Mouse (Mus musculus) T-helper 1 cell (primary cell): ENCODE measurements around the gene Tnr.

ENCODE experiments used
- in situ Hi-C: fragments of 300-600 bp; cut with MboI, MseI; formaldehyde crosslinking; loops from one replicate; pipeline ENCODE4 v1.15.1; 2025; ENCODE audit warnings: high pct_unique_total_duplicates

Gene Tnr

DNA sequence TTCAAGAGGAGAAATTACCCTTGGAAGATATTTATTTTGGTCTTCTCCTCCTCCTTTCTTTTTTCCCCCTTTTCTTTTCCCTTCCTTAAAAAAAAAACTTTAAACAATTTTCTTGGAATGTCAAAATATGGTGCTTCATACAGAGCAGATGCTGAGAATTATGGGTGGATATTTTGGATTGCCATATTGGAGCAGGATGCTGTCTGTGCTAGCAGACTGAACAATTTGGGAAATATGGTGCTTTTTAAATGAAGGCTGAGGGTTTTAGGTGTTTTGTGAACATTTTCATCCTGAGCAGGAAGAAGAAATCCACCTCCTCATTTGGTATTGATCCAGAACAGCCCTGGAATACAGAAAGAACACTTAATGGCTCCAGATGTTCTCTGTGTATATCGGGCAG, 41.6 kb downstream of the Tnr start:
- in situ Hi-C loops = no loop called here

DNA sequence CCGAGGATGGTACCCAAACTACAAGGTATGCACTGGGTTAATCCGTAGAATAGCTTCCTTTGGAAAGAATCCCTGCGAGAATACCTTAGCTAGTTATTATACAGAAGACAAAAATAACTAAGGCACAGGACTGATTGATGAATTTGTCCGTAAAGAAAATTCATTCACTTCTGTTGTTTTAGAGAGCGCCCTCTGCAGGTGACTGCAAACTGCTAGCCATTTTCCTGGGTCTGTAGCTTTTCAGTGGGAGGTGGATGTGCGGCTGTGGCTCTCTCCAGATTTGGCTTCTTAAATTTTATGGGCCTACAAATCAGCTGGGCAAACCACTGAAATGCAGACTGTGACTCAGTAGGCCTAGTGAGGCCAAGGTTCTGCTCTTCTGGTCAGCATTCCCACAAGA, 42.5 kb downstream of the Tnr start:
- in situ Hi-C loops = no loop called here

DNA sequence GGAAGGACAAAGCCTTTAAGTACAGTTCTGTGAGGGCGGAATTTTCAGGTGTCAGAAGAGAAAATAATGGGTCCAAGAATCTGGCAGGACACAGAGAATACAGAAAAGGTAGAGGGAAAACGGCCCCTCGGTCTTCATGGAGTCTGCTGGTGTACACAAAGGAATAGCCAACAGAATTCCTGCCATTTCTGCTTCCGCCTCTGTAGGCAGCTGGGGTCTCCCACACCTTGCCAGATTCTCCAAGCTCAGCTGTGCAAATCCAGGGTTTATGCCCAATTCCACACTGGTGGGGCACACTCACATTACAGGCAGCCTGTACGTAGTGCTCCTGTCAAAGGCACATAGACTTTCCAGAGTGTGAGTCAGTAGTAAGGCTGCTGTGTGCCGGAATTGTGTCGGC, 43.6 kb downstream of the Tnr start:
- in situ Hi-C loops = no loop called here

DNA sequence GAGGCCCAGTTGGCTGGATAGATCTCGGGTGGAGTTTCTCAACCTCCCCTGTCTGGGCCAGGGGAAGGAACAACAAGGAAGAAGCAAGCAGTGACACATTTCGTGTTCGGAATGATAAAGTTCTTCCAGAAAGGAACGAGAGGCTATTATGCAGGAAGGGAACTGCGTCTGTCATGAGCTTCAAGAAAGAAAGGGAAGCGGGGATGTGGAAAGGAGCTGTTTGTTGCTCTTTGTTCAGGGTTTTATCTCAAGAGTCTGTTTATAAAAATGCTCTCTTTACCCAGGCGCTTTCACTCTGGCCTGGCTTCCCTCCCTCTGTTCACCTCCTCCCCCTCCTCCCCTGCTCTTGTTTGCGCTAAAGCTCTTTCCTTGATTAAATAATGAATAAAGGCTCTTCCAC, 46.7 kb downstream of the Tnr start:
- in situ Hi-C loops = no loop called here

DNA sequence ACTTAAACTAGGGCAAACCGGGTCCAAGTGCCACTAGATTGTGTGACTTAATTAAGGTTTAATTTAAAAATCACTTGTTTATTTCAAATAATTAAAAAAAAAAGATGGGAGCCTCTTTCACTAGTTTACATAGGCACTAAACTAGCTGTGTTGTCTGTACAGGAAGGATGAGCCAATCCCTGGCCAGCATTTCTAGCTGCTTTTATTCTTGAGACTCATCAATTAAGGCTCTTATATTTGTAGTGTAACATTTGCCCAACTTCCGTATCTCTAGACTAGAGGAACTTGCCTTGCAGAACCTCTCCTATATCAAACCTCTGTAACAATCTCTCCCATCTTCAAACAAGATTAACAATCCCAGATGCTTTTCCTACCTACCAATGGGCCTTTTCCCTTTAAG, 47.3 kb downstream of the Tnr start:
- in situ Hi-C loops = no loop called here

DNA sequence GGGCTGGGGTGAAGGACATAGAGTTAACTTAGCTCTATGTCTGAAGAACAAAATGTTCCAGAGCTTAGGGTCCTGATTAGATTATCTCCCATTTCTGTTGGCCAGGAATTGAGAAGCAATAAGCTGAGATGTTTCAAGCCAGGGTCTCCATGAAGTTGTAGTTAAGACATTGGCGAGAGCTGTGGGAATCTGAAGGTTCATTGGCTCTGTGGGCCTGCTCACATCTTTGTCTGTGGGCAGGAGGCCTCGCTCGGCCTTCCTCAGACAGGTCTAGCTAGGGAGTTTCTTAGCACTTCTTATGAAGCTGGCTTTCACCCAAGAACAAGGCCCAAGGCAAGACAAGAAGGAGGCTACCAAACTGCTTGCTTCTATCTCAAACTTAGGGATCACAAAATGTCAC, 48.4 kb downstream of the Tnr start:
- in situ Hi-C loops = no loop called here

DNA sequence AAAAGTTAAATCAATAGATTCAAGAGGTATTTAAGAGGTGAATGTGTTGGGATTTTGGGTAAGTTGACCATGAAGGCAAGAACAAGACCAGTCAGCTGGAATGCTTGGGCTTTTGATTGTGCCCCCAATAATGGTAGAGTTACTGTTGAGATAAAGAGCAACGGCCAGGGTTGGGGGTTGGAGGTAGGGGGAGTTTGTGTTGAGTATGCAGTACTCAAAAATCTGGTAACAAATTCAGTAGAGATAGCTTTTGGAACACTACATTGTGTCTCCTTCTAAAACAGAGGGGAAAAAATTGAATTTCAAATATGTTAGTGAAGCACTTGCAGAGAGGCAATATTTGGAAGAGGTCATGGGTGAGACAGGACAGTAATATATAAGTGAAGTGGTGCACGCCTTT, 49.5 kb downstream of the Tnr start:
- in situ Hi-C loops = no loop called here

DNA sequence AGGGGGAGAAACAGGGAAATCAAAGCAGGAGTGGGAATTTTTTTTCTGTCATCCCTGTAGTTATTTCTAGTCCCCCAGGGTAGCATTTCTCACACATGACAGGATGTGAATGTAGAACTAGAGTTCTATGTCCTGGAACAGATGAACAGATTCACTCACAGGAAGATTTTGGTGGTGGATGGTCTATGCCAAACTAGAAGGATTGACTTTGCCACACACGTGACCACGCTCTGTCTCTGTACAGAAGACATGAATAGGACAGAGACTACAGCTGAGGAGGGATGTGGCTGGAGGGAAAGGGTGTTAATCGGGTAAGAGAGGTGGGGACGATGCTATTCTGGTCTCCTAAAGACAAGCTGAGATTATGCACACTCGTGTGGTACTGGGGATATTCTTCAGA, 51.1 kb downstream of the Tnr start:
- in situ Hi-C loops = no loop called here

DNA sequence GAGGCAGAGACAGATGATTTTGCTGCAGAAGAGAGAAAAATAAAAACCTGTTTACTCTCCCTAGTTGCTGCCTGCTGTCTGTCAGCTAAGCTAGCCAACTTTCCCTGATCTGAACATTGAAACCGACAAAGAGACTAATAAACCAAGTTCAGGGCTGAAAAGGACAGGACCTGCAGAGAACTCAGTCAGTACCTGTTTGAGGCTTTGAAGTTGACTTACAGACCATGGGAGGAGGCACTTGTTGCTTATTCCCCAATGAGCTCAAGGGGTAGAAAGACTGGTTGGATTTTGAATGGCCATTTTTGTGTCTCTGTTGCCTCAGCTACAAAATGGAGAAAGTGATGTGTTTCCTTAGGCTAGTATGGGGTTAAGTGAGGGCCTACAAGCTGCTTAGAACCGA, 52.7 kb downstream of the Tnr start:
- in situ Hi-C loops = no loop called here

DNA sequence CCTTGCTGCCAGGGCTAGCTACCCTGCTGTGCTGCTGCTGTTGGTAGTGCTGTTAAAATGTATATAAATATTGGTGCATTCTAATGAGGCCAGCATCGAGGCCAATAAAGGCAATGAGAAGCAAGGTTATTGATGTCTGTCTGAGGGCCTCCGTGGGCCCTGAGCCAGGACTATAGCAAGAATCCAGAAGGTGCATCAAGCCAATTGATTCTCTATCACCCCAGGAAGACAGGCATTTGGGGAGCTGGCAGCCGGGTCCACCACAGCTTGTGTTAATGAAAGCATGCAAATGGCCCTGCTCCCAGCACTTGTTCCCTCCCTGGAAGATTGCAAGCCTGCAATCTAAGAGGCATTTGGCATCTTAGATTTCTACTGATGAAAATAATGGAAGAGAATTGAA, 54.8 kb downstream of the Tnr start:
- in situ Hi-C loops = no loop called here

DNA sequence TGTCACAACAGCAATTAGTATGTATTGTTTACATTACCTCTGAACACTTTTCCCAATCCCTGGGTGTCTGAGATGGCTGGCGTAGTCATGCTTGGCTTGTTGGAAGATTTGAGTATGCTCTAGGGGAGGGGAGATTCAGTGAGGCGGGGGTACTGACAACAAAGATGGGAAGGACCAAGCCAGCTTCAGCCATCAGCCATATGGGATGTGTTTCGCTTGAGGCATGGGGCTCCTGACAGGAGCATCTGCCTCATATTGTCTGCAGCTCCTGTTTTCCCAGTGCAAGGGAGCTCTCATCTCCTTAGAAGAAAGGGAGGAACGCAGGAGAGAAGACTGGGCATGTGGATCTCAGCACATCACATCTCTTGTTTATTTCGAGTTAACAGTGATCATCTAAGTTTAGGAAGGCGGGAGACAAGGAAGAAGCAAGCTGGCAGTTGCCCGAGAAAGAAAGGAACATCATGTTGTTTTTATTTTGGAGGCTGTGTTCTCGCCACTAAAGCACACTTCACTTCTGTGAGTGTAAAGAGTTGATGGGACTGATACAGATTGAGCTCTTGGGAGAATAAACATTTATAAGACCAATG, 56.9 kb downstream of the Tnr start:
- in situ Hi-C loops = no loop called here

DNA sequence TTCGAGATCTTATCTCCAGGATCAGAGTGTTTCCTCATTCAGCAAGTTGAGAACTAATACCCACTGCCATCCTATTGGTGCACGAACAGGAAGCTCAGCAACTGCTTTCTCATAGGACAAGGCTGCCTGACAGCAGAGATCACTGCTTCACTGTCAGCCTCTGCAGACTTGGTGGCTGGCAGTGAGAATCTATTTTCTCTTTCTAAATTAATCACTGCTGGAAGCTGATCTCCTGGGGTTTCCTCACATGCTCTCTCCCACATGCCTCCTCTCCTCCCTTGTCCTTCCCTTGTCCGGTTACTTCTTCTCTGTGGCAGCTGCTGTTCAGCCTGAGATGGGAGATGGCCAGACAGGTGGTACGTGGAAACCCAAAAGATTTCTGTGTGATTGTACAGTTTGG, 60.3 kb downstream of the Tnr start:
- in situ Hi-C loops = no loop called here

DNA sequence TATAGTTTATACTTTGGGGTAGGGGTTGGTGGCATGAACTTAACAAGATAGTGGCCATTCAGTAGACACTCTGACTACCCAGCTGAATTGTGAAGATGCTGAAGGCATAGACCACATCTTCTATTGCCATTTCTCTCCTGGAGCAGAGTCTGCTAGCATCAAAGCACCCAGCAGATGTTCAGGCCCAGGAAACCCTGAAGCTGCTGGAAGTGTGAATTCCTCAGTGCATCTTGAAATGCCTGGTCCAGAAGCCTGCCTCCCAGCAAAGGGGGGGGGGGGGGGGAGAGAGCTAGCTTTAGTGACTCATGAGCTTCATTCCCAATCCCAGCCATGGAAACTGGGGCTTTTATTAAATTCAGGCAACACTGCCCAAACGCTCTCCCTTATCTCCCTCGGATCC, 65.2 kb downstream of the Tnr start:
- in situ Hi-C loops = no loop called here

DNA sequence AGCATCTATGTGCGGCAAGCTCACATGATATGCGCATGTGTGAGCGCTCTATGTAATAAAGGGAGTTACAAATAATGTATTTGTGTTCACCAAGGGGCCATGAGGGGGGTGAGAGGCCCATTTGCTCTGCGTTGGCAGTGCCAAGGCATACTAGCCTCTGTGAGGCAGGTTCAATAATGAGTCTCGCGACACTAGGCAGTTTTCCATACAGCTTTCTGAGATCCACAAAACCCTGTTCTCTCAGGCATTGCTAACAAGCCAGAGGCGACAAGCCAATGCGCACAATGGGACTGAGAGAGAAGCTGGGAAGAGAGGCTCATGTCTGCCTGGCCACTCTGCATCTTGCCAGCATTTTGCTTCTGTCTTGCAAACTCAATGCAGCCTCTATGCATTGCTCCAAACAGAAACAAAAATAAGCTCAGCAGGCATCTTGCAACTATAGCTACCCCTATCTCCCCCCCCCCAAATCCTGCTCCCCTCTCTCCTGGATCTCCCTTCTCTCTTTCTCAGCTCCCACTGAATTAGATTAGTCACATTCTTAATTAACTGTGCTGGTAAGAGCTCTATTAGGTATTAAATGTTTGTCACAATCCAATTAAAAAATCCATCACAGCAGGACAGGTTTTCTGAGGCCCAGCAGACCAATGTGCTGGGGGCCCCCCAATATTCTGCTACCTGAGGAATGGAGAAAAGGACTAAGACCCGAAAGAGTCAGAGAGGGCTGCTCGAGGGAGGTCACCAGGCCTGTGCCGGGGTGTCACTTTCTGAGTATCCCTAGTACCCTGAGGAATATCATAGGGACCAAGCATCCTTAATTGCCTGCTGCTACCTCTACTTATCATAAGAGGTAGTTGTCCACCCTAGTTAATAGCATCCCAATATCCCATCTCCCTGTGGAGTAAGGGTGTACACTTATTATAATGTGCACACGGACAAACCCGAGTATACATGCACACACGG, 70.8 kb downstream of the Tnr start:
- in situ Hi-C loops = no loop called here

DNA sequence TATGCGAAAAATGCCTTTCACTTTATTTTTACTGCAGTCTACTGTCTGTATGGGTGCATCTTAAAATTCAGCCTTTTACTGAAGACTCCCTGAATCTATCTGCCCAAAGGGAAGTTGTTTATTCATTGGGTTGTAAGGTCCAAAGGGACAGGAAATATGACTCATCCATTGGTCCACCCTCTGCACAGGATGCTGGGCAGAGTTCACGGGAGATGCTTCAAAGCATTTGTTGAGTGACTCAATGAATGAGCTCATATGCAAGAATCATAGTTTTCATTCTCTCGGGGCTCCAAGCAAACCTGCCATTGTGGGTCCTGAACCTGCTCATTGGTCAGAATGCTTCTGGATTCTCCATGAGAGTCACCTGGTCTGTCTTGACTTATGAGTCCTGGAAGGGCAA, 72.2 kb downstream of the Tnr start:
- in situ Hi-C loops = no loop called here

DNA sequence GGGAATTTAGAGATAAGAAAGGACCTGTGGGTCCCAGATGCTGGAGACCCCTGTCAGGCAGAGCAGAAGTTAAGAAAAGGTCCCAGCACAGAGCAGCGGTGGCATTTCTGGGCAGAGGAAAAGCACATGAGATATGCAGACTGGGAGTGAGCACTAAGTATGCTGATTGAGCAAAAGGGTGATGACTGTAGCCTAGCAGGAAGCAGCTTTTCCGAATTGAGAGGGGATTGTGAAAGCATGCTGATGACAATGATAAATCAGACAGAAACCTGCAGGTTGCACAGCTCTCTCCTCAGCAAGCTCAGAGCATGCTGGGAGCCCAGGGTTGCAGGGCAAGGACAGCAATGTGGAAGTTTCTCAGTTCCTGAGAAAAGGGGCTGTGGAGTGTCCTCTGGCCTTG, 73.1 kb downstream of the Tnr start:
- in situ Hi-C loops = no loop called here

DNA sequence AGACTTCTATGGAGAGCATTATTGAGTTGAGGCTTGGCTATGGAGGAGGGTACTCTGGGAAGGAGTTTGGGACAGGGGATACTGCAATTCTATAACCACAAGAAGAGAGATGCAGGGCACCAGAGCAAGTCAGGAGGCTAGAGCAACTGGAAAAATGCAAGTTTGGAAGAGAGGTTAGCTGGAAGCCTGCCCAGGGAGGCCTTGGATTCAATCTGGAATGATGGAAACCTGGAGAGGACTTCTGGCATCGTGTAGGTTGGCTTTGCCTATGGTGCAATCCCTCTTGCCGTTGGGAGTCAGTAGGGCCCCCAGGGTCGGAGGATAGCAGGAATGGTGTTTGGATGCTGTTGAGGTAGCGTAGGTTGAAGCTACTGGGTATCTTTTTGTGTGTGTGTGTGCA, 90.0 kb downstream of the Tnr start:
- in situ Hi-C loops = no loop called here

DNA sequence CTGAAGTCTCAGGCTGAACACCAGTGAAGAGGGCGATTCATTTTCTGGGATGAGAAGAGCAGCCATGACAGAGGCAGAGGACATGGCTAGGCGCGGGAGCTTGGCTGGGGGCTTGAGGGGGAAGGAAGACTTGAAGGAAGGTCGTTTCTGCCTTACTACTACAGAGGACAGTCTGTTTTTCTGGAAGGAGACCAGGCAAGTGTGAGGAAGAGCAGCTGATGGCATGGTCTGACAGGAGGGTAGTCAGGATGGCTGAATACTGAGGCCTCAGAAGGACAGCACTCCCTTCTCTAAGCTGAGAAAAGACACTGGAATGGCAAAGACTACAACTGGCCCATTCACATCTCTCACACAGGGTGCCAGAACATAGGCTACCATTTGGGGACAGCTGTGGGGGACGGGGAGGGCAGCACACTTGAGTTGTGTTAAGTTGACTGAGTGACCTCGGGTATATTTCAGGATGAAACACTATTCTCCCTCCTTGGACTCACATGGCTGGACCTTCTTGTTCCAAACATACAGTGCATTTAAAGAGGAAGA, 90.6 kb downstream of the Tnr start:
- in situ Hi-C loops = no loop called here

DNA sequence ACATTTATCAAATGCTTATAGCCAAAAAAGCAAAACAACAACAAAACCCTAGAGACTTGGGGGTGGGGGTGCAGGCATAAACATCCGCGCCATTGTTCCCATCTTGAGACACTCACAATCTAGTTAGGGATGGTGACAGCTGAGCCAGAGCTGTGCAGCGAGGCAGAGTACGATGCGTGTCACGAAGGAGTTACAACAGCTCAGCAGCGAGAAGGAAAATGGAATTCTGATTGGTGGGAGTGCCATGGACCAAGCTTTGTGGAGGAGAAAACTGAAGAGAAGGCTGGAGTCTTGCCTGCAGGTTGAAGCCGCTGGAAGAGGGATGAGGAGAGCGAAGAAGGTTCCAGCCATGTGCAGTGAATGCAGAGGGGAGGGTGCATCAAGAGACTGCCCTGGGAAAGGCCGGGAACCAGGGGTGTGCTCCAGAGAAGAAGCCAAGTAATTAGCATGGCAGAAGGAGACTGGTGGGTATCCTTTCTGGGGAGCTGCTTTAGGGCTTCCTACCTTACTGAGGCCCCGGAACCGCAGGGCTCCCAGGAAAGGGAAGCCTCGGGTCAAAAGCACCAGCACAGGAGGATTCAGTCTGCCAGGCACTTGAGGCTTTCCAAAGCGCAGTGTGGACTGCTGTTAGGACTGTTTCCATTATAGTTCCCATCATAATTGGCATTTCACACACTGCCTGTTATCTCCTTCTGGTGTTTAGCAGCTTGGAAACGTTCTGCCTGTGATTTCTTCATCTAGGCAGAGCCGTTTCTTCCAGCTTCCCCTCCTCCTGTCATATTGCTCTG, 91.3 kb downstream of the Tnr start:
- in situ Hi-C loops = no loop called here

DNA sequence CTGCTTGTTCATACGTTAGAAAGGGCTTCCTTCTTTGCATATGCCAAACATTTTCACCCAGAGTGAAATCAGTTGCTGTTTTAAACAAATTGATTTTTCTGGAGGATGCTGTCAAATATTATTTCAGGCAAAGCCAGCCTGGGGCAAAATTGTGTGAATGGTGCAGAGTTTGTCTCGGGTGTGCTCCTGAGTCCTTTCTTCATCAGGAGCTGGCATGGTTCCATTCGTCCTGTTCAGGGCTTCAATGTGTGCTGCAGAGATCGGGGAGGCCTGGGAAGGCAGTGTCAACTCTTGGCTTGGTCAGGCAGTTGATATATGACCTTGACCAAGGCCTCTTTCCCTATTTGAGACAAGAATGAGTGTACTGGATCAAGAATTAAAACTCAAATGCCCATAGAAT, 92.1 kb downstream of the Tnr start:
- in situ Hi-C loops = no loop called here

DNA sequence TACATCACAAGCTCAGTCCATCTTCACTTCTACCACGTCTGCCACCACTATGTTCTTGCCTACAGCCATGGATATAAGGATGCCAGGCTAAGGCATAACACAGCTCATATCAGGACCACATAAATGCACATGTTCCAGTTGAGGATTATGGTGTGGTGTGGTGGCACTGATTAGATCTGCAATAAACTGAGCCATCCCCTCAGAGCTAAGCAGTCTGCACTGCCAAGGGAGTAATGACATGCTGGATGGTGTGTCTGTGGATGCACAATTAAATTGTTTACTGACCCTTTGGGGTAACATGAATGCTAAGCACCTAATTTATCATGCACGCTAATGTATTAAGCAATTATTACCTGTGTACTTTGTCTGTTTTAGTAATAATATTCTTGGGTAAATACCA, 95.6 kb downstream of the Tnr start:
- in situ Hi-C loops = no loop called here

DNA sequence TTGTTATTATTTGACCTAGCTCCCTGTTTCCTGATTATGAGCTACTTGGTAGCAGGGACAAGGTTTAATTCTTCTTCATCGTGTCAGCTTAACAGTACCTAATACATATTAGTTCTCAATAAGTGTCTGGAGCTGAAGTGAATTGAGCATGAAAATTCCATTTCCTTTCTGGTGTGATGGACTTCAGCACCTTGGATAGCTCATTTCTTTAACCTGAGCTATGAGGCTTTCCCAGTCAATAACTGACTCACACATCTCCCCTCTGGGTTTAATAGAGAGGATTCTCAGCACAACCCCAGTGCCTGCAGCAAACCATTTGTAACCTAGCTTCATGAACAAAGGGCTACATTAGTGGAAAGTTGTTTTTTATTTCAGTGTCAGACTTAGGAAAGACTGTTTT, 97.8 kb downstream of the Tnr start:
- in situ Hi-C loops = no loop called here
